ENCODE assay signal across 8 mouse cellular contexts in genomic region chr12:83988483-83988882, GRCm38 (mm10). TPM values are rescaled to one million over a fixed set of nuclear protein-coding genes. Genes with fewer than 3 reads are reported as not detected.
DNase-seq lines count a peak whose midpoint lies in the region; ATAC-seq and TF ChIP-seq lines count a peak whose summit lies in the region.

No protein-coding gene starts in this region.

- H3K4me1 ChIP-seq in bone marrow macrophage, adult 2 months (ENCODE audit: control insufficient read depth, insufficient read depth, low read length), result peaks cover 9% of the 10 kb centered on the region
- H3K4me1 ChIP-seq in hindbrain, embryonic 14.5 days (replicated peaks; ENCODE audit: control insufficient read depth, insufficient read depth, low read length), result peaks cover 10% of the 10 kb centered on the region; the same call in 1 of the 2 replicates
- no peaks in the 10 kb centered on the region for H3K4me1 ChIP-seq in midbrain, postnatal 0 days (ENCODE audit: insufficient read depth, low read length)

- 0 out of 2 replicates have a peak, but pooled peaks have one; percentile 35 for ATAC-seq in hindbrain, embryonic 14.5 days (ENCODE audit: low FRiP score)
- ATAC-seq in midbrain, postnatal 0 days (ENCODE audit: low FRiP score), result peak; percentile 35; the same call in 1 of the 2 replicates

- H3K9ac ChIP-seq in hindbrain, embryonic 14.5 days, result peak overlapping the region; percentile 78
- H3K9ac ChIP-seq in midbrain, postnatal 0 days (replicated peaks; ENCODE audit: low read length, poor library complexity, severe bottlenecking), result peak overlapping the region; percentile 68

- no peak for TF ChIP-seq CTCF in bone marrow macrophage, adult 2 months (IDR thresholded peaks at IDR 0.05; ENCODE audit: low read depth, low read length)
- TF ChIP-seq CTCF in midbrain, postnatal 0 days (IDR thresholded peaks at IDR 0.05), result no peak

- H3K27ac ChIP-seq in bone marrow macrophage, adult 2 months (ENCODE audit: insufficient read depth, low read depth, low read length), result no peak overlapping the region
- peak overlapping the region; percentile 88 for H3K27ac ChIP-seq in hindbrain, embryonic 14.5 days
- H3K27ac ChIP-seq in midbrain, postnatal 0 days (ENCODE audit: low read depth, low read length), result peak overlapping the region; percentile 90

- 68% methylated on average over 4 of the region's 4 CpGs for WGBS in hindbrain, embryonic 14.5 days
- 69% methylated on average over 4 of the region's 4 CpGs for WGBS in midbrain, postnatal 0 days

- peak overlapping the region; percentile 56 for H3K4me2 ChIP-seq in hindbrain, embryonic 14.5 days (replicated peaks)
- peak overlapping the region; percentile 61 for H3K4me2 ChIP-seq in midbrain, postnatal 0 days (ENCODE audit: low read depth, low read length, poor library complexity, severe bottlenecking)

- no peaks in the 10 kb centered on the region; the same call in 1 of the 2 replicates for H3K36me3 ChIP-seq in hindbrain, embryonic 14.5 days (replicated peaks; ENCODE audit: control insufficient read depth, insufficient read depth)
- H3K36me3 ChIP-seq in midbrain, postnatal 0 days (ENCODE audit: insufficient read depth, low read length), result no peaks in the 10 kb centered on the region

- peak overlapping the region; percentile 63 for H3K4me3 ChIP-seq in bone marrow macrophage, adult 2 months (ENCODE audit: insufficient read depth, low read length)
- H3K4me3 ChIP-seq in hindbrain, embryonic 14.5 days (replicated peaks; ENCODE audit: low read length), result peak overlapping the region; percentile 60
- H3K4me3 ChIP-seq in midbrain, postnatal 0 days (ENCODE audit: low read depth, low read length), result peak overlapping the region; percentile 53

- no peaks in the 10 kb centered on the region for H3K9me3 ChIP-seq in hindbrain, embryonic 14.5 days (ENCODE audit: control insufficient read depth, low read length)
- H3K9me3 ChIP-seq in midbrain, postnatal 0 days (ENCODE audit: low read length), result no peaks in the 10 kb centered on the region

- TF ChIP-seq POLR2A in bone marrow macrophage, adult 2 months (IDR thresholded peaks at IDR 0.05; ENCODE audit: borderline replicate concordance, low read depth, low read length), result no peak

- H3K27me3 ChIP-seq in hindbrain, embryonic 14.5 days (ENCODE audit: control insufficient read depth, insufficient read depth, low read length), result no peaks in the 10 kb centered on the region
- no peaks in the 10 kb centered on the region for H3K27me3 ChIP-seq in midbrain, postnatal 0 days (ENCODE audit: insufficient read depth, low read length)

- intact Hi-C loops in left cerebral cortex, postnatal 36 days (cut with DNase I), result loop anchor here (5.0 kb wide), 1 partner anchor 44 kb away; no protein-coding TSS in a partner anchor

- DNase-seq in kidney, postnatal 25 days, result peak; percentile 18 to 39
- DNase-seq in kidney, postnatal 4 days, result no peak
- no peak for DNase-seq in hindbrain, embryonic 14.5 days (ENCODE audit: low spot score)
- DNase-seq in midbrain, postnatal 0 days (ENCODE audit: low spot score), result no peak
- DNase-seq in spleen, adult 12 weeks (ENCODE audit: low spot score), result no peak
- no peak for DNase-seq in right cerebral cortex, postnatal 14 days
- DNase-seq in left cerebral cortex, postnatal 36 days (ENCODE audit: low spot score in 2 of 2), result no peak

RNA-seq across cellular contexts. Expression of gene Acot2, which starts 0.8 kb away (rescaled TPM):
- 12.5 and 15.0 TPM in 2 replicates for polyA plus RNA-seq in bone marrow macrophage, adult 2 months (2012; ENCODE audit: insufficient read depth, insufficient read length, missing spikeins)
- polyA plus RNA-seq in hindbrain, embryonic 14.5 days (2014; fragmentation: Nextera tagmentation; extraction: Ambion mirVana), result 9.8 and 13.8 TPM in 2 replicates
- total RNA-seq in midbrain, postnatal 0 days (2014; rRNA removed), result 16.7 and 20.7 TPM in 2 replicates
- polyA plus RNA-seq in midbrain, postnatal 0 days (2015; fragmentation: Nextera tagmentation; extraction: Ambion mirVana), result 22.1 and 26.0 TPM in 2 replicates
- total RNA-seq in left cerebral cortex, postnatal 36 days (2021), result 10 to 100 TPM; 10.7 TPM

RNA-seq across cellular contexts. Expression of gene Heatr4, which starts 3.8 kb away (rescaled TPM):
- not detected in 2 replicates for polyA plus RNA-seq in bone marrow macrophage, adult 2 months (2012; ENCODE audit: insufficient read depth, insufficient read length, missing spikeins)
- polyA plus RNA-seq in hindbrain, embryonic 14.5 days (2014; fragmentation: Nextera tagmentation; extraction: Ambion mirVana), result not detected in 2 replicates
- 0.05 TPM in 1 of 2 replicates, not detected in the other for total RNA-seq in midbrain, postnatal 0 days (2014; rRNA removed)
- polyA plus RNA-seq in midbrain, postnatal 0 days (2015; fragmentation: Nextera tagmentation; extraction: Ambion mirVana), result 0.10 TPM in 1 of 2 replicates, not detected in the other
- not detected for total RNA-seq in left cerebral cortex, postnatal 36 days (2021)

RNA-seq across cellular contexts. Expression of gene Acot1, which starts 20.8 kb away (rescaled TPM):
- 13.0 and 14.5 TPM in 2 replicates for polyA plus RNA-seq in bone marrow macrophage, adult 2 months (2012; ENCODE audit: insufficient read depth, insufficient read length, missing spikeins)
- 100 and 108 TPM in 2 replicates for polyA plus RNA-seq in hindbrain, embryonic 14.5 days (2014; fragmentation: Nextera tagmentation; extraction: Ambion mirVana)
- 117 and 120 TPM in 2 replicates for total RNA-seq in midbrain, postnatal 0 days (2014; rRNA removed)
- 114 and 120 TPM in 2 replicates for polyA plus RNA-seq in midbrain, postnatal 0 days (2015; fragmentation: Nextera tagmentation; extraction: Ambion mirVana)
- total RNA-seq in left cerebral cortex, postnatal 36 days (2021), result 10 to 100 TPM; 10.3 to 18.9 TPM

RNA-seq across cellular contexts. Expression of gene Riox1, which starts 38.1 kb away (rescaled TPM):
- 7.2 and 8.0 TPM in 2 replicates for polyA plus RNA-seq in bone marrow macrophage, adult 2 months (2012; ENCODE audit: insufficient read depth, insufficient read length, missing spikeins)
- polyA plus RNA-seq in hindbrain, embryonic 14.5 days (2014; fragmentation: Nextera tagmentation; extraction: Ambion mirVana), result 12.4 and 15.0 TPM in 2 replicates
- 25.3 and 27.8 TPM in 2 replicates for total RNA-seq in midbrain, postnatal 0 days (2014; rRNA removed)
- 10.4 and 12.6 TPM in 2 replicates for polyA plus RNA-seq in midbrain, postnatal 0 days (2015; fragmentation: Nextera tagmentation; extraction: Ambion mirVana)
- total RNA-seq in left cerebral cortex, postnatal 36 days (2021), result 10 to 100 TPM; 14.7 to 20.1 TPM

RNA-seq across cellular contexts. Expression of gene Acot4, which starts 49.7 kb away (rescaled TPM):
- polyA plus RNA-seq in bone marrow macrophage, adult 2 months (2012; ENCODE audit: insufficient read depth, insufficient read length, missing spikeins), result 0.09 and 0.36 TPM in 2 replicates
- polyA plus RNA-seq in hindbrain, embryonic 14.5 days (2014; fragmentation: Nextera tagmentation; extraction: Ambion mirVana), result 0.54 and 0.61 TPM in 2 replicates
- 0.33 and 1.7 TPM in 2 replicates for total RNA-seq in midbrain, postnatal 0 days (2014; rRNA removed)
- polyA plus RNA-seq in midbrain, postnatal 0 days (2015; fragmentation: Nextera tagmentation; extraction: Ambion mirVana), result 0.84 and 1.3 TPM in 2 replicates
- 1 to 10 TPM; 2.1 to 2.8 TPM for total RNA-seq in left cerebral cortex, postnatal 36 days (2021)

Comparison
In these comparisons a context has a peak if more than half of its experiments do, and no peak if none do; other contexts are left out.
1. DNase-seq: peak in kidney, postnatal 25 days (2 of 2); none in kidney, postnatal 4 days (0 of 2), hindbrain, embryonic 14.5 days (single experiment), midbrain, postnatal 0 days (single experiment), spleen, adult 12 weeks (single experiment), right cerebral cortex, postnatal 14 days (single experiment) and left cerebral cortex, postnatal 36 days (0 of 2).
2. Peak in every context shown above with its lines, with median percentiles within 50 percentile points of each other: H3K4me3 ChIP-seq.